Mouse (Mus musculus) gastrocnemius, postnatal 36 days (tissue): ENCODE measurements around the gene Cyp4f39. TPM values are rescaled to one million over a fixed set of nuclear protein-coding genes. Genes with fewer than 3 reads are reported as not detected.
A peak's percentile ranks its signal among the peaks of the same experiment; 100 is the strongest.
"Not testable (repeated sequence)": the region's sequence is repeated elsewhere in the genome, so short reads cannot be mapped to it uniquely, and the experiment has no call there.

ENCODE experiments used
- DNase-seq, 2 experiments: peaks; one replicate each; pipeline ENCODE4 v3.0.0; 2022
- intact Hi-C: fragments of 180-260 bp; cut with DNase I; formaldehyde crosslinking; loops from one replicate; pipeline ENCODE4 v1.15.1; 2025
- total RNA-seq, 2 experiments: library from RNA; stranded (reverse); gene quantifications; 2 replicates each; pipeline ENCODE4 v1.2.3; 2021

Gene Cyp4f39
- total RNA-seq, 2 experiments from 2014 or later = 0.72 to 1.5 TPM

DNA sequence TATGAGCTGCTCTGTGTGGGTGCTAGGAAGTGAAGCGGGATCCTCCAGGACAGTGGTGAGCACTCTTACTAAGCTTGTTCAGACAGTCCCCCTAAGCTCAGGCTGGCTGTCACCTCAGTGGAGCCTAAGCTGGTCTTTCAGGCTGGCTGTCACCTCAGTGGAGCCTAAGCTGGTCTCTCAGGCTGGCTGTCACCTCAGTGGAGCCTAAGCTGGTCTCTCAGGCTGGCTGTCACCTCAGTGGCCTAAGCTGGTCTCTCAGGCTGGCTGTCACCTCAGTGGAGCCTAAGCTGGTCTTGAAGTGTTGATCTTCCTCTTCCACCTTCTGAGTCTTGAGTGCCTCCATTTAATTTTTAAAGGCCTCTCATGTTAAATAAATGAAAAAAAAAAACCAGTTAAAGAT is 73.8 kb downstream of the Cyp4f39 start:
- intact Hi-C loops = not testable (repeated sequence)
- DNase-seq = peak in 1 of 2 experiments; percentile 7

DNA sequence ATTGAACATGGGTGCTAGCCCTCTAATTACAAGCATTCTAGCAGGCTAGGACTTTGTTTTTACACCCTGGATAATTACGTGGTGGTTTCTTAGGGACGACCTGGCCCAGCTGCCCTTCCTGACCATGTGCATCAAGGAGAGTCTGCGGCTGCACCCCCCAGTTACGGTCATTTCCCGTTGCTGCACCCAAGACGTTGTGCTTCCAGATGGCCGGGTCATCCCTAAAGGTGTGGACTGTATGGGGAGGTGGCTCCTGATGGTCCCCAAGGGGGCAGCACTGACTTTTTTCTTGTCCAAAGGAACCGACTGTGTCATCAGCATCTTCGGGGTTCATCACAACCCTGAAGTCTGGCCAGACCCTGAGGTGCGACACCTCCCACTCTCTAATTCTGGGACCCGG is 75.2 kb downstream of the Cyp4f39 start:
- intact Hi-C loops = loop anchor here (2.0 kb wide), 1 partner anchor 155 kb away; no protein-coding TSS in a partner anchor
- DNase-seq = no peak

DNA sequence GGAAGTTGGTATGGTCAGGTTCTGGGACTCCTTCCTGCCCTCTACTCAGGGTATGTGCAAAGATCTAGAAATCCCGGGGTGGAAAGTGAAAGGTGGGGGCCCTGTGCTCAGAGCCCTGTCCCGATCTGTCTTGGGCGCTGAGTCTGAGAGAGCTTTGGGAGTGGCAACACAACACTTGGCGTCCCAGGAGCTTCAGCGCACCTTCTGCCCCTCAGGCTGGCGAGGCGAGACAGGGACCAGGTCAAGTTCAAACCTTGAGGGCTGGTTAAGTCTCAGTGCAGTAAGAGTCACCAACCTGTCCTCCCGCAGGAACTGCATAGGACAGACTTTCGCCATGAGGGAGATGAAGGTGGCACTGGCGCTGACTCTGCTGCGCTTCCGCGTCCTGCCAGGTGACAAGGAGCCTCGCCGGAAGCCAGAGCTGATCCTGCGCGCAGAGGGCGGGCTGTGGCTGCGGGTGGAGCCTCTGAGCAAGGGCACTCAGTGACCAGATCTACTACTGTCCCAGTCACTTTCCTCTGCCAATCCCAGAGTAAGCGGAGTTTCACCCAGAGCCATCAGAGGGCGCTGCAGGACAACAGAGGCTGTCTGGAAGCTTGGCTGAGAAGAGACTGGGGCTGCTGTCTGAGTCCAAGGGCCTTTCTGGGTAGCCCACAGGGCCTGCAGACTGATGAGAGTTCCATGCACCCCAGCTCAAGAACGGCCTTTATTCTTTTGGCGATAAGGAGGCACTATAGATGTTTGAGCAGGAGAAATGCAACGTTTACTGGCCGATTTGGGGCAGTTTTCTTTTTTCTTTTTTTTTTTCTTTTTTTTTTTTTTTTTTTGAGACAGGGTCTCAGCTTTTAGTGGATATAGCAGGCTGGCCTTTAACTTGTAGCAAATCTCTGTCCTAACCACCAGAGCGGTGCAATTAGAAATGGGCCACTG is 76.2 kb downstream of the Cyp4f39 start:
- intact Hi-C loops = loop anchor here (2.0 kb wide), 1 partner anchor 154 kb away; no protein-coding TSS in a partner anchor

DNA sequence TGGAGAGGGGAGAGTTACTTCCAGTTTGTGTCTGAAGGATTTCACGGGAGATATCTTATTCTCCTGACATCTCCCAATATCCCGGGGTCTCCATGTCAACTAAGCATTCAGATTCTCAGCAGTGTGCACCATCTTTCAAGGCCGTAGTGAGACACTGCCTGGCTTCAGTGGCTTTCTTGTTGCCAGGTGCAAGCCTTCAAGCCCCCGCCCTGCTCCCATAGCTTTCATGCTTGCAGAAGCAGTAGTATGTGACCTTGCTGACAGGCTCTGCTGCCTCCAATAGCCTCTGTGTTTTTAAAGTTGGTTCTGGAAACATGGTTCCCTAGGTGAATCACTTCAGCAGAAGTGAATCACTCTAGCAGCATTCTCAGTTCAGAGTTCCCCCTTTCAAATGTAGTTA is 79.8 kb downstream of the Cyp4f39 start:
- DNase-seq, intact Hi-C loops: not testable (repeated sequence)

More for the DNA sequence above, 76.2 kb downstream of the Cyp4f39 start:
- DNase-seq = peak; percentile 80 to 85

DNA sequence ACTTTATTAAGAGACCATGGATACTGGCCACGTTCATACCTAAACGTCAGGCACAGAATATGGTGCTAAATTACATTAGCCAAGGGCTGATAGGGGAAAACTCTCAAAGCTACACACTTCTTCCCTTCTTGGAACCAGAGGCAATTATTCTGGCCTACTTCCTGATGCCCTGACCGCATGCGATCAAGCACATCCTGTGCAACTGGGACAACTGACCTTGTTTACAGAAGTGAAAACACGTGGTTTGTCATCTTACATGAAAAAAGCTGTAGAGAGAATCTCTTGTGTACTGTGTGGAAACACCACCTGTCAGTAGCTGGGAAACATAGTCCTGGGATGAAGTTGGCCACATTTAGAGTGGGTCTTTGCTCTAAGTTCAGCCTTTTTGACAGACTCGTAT is 81.5 kb downstream of the Cyp4f39 start:
- DNase-seq = no peak
- intact Hi-C loops = no loop called here

DNA sequence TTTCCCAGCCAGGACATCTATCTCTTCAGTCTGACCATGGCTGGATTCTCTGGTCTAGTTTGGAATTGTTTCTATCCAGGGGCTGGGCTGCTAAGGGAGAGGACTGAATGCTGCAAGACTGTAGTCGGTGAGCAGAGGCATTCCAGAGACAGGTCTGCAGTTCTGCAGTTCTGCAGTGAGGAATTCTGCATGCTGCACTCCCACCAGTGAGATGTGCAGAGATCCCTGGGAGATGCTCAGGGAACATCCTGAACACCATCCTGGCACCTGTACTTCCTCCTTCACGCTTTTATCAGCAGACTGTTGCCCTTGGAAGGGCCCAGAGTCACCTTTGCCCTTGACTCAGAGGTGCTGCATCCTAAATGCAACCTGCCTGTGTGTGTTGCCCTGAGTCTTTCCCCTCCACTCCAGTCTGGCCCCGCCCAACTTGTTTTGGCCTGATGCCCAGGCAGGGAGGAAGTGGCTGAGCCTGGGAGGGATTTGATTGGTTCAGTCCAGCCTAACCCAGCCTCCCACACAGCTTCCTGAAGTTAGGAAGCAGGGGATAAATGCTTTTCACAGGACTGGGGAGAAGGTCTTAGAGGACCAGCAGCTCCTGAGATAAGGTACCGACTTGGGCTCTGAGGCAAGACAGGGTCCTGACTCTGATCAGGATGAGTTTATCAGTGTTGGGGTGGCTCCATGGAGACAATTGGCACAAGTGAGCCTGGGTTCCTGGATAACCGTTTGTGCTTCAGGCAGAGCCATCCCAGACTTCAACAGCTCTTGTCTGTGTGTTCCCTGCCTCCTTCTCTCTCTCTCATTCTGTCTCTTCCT is 83.7 kb downstream of the Cyp4f39 start, which contains the start of gene Cyp4f16:
Cyp4f16 (plus strand) TSS at position 508 of the 816 bp plus-strand sequence.
- peak; percentile 79 to 88 for DNase-seq
- intact Hi-C loops = not testable (repeated sequence)

DNA sequence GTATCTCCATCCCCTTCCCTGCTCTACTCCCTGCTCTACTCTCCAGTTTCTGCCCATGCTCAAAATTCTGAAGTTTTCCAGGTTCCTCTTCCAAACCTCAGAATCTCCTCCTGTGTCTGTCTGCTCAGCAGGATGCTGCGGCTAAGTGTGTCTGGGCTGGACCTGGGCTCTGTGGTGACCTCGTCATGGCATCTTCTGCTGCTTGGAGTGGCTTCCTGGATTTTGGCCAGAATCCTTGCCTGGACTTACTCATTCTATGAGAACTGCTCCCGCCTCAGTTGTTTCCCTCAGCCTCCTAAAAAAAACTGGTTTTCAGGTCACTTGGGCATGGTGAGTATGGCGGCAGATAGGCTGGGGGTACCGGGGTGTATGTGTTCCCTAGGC is 84.3 kb downstream of the Cyp4f39 start:
- DNase-seq = no peak
- intact Hi-C loops = no loop called here

Other genes with a start within 250 kb of the Cyp4f39 start
- 10 to 100 TPM; 37.9 to 38.2 TPM for gene Brd4, start 168.0 kb upstream of the Cyp4f39 start, total RNA-seq
- 10 to 100 TPM; 26.5 to 38.3 TPM for gene Akap8, start 131.5 kb upstream of the Cyp4f39 start, total RNA-seq
- 10 to 100 TPM; 24.9 to 30.0 TPM for gene Akap8l, start 102.1 kb upstream of the Cyp4f39 start, total RNA-seq
- gene Wiz, start 63.3 kb upstream of the Cyp4f39 start, total RNA-seq = 10 to 100 TPM; 11.2 to 11.6 TPM
- 1 to 10 TPM in 1 of 2 experiments, under 1 TPM in 1; 0.76 to 2.0 TPM for gene Rasal3, start 49.1 kb upstream of the Cyp4f39 start, total RNA-seq
- gene Pglyrp2, start 28.6 kb upstream of the Cyp4f39 start, total RNA-seq = under 1 TPM in 1 of 2 experiments, not detected in 1; 0.08 TPM
- 1 to 10 TPM; 1.5 to 3.0 TPM for gene Cyp4f17, start 53.3 kb downstream of the Cyp4f39 start, total RNA-seq
- gene Cyp4f16, start 83.8 kb downstream of the Cyp4f39 start, total RNA-seq = 1 to 10 TPM in 1 of 2 experiments, under 1 TPM in 1; 0.96 to 1.6 TPM
- not detected for gene Cyp4f37, start 168.6 kb downstream of the Cyp4f39 start, total RNA-seq
- not detected for gene Cyp4f40, start 206.2 kb downstream of the Cyp4f39 start, total RNA-seq
- not detected for gene Cyp4f15, start 232.9 kb downstream of the Cyp4f39 start, total RNA-seq